Mouse (Mus musculus) heart, postnatal 4 days (tissue): ENCODE data around the gene Amer1. TPM values are rescaled to one million over a fixed set of nuclear protein-coding genes. Genes with fewer than 3 reads are reported as not detected.

Source experiments
- DNase-seq: peaks from one replicate; pipeline ENCODE4 v3.0.0; 2021
- total RNA-seq, 2 experiments: library from RNA; stranded (reverse); gene quantifications; 2 replicates each; pipeline ENCODE4 v1.2.3; 2021

The Amer1 gene
- total RNA-seq, result 10 to 100 TPM in 1 of 2 experiments, 1 to 10 TPM in 1; 9.7 to 10.2 TPM

DNA sequence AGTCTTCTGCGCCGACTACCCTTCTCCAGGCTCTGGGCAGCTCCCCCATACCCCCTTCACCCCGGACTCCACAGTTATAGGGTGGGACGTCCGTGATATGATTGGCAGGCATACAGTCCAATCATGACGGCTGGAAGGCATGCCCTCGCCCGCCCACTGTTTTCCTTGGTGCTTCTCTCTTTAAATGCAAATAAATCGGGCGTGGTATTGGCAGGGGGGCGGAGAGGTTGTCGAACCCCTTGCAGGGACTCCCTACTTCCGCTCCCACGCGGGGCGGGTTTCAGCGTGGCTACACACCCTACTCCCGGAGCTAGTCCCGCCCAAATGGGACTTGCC, at the start of gene Amer1:
Amer1 (minus strand) TSS at position 97 of the 336 bp plus-strand sequence.
- DNase-seq, result peak; percentile 91

DNA sequence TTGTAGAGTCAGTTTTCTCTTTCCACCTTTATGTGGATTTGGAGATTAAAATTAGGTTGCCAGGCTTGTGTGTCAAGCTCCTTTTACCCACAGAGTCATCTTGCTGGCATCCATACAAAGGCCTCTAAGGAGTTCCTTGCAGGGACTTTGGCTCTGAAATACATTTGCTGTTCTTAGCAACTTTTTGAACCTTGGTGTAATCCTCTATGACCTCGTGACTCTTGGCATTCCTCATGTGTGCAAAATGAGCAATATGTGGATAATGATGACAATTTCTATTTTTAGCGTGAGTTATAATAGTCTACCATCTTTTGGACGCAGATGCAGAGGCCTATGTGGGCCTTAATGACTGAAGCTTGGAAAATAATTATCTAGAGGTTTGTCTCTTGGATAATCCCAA, 12.5 kb upstream of the Amer1 start:
- DNase-seq, result no peak

DNA sequence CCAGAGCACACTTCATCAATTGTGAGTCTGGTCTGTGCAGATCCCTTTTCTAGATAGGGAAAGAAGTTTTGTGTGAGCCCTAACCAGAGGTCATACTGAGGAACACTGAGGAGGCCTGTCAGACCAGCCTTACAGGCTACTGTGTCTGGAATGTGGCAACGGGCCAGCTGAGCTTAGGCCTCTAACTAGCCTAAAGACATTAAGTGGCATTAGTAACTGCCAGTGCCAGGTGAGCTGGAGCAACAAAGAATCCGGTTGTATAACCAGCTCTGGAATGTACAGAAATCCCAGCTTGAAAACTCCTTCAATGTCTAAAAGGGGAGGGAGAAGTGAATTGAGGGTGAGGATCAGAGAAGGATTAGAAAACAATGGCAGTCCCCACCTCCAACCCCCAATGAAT, 1.2 kb upstream of the Amer1 start:
- no peak for DNase-seq

DNA sequence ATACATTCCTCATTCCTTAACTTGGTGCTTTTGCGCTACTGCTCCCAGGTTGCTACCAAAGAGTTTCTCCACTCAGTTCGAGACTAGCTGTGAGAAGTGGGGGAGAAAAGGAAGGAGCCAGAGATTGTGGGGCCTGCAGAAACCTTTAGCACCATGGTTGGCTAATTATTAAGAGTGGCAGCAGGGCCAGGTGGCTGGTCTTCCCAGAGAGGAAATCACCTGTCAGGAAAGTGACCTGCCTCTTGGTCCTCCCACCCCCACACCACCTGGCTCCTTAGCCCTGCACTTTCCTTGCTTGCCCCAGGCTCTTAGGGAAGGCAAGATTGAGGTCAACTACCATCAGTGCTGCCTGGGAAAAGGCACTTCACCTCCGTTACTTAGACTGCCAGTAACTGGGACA, 469 bp upstream of the Amer1 start:
- no peak for DNase-seq

DNA sequence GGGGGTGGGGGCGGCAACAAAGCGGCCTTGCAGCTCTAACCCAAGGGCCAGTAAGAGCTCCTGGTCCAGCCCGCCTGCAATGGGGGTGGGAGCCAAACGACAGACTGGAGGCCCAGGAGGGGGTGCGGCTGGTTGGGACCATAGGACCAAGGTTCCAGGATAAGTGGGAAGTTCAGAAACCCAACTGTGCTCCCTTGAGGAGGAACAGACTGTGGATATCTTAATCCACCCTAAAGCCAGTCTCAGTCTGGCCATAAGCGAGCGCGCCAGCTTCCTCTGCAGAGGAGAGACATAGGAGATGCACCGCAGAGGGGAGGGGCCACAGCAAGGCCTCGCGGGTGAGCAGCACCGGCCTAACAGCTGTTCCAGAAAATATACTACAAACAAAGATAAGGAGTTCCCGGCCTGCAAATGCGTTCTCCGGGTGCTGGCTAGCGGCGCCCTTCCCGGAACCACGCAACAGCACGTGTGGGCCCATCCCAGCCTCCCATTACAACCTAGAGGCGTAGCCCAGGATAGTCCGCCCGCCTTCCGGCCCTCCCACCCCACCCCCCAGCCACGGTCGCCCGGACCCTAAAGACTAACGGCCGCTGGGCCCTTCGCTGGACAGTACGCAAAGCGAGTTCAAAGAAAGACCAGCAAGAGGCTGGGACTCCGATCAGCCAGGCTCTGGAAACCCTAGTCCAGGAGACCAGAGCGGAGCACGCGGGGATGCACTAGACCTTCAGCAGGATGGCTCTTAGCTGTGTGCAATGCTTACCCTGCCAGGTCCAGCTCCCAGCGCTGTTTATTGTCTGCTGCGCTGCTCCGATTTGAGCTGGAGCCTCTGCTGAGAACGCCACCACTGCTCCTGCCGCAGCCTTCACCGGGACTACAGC, 535 bp downstream of the Amer1 start:
- peak; percentile 51 for DNase-seq

DNA sequence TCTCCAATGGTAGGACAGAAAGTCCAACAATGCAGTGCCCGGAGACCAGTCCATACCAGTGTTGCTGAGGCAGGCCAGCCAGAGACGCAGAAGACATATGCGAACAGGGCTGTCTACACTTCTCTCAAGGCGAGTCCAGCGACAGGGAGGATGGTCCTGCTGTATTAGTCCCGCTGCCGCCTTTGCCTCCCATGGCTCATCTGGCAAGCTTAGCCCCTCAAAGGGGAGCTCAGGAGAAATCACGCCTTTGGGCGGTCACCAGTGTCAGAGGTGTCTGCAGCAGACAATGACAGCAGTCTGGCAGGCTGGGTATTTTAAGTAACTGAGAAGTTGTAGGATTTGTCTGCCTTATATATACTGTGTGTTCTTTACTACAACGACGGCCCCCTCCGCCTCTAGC, 1.3 kb downstream of the Amer1 start:
- DNase-seq, result peak; percentile 22

DNA sequence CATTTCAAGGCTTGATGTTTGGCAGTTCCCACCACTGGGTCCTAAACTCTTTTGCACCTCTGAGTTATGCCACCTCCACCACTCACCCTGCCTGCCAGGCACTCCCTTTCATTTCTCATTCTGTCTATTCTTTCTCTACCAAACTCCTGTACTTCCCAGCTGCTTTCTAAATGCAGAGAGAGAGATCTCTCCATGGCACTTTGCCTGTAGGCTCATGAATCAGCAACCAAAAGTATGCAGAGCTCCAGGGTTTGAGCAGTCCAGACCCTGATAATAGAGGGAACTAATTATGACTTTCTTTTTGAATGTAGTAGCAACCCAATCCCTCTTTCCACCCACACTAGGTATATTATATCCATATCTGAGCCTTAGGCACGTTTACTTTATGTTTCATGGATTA, 2.4 kb downstream of the Amer1 start:
- no peak for DNase-seq

DNA sequence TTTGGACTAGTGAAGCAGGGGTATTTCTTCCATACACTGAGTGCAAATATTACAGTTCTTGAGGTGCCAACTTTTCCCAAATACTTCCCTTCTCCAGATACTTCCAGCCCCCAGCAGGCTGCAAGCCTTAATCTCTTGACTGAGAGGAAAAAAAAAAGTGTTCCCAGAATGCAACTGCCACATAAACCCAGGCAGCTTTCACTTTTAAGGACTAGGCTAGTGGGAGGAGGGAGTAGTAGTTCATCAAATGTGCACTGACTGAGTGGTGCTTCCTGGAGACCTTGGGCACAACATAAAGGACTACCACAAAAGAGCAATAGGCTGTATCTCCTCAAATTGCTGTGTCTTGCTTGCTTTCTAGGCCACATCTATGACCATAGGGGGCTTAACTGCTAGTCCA, 3.4 kb downstream of the Amer1 start:
- DNase-seq, result no peak

DNA sequence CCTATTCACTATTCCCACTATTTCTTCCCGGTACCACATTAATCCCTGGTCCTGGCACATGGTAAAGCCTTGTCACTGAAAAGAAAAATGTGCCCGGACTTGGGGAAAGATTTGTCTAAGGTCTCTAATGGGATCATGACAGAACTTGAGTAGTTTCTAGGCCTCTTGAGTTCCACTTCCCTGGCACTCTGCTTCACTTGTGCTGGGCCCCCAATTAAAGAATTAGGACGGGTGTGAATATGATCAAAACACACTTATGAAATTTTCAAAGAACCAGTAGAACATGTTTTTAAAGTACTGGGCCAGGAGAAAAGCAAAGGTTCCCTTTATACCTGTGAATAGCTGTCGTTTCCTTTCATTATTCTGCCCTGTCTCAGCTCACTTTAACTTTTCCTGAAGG, 6.2 kb downstream of the Amer1 start:
- DNase-seq, result no peak

DNA sequence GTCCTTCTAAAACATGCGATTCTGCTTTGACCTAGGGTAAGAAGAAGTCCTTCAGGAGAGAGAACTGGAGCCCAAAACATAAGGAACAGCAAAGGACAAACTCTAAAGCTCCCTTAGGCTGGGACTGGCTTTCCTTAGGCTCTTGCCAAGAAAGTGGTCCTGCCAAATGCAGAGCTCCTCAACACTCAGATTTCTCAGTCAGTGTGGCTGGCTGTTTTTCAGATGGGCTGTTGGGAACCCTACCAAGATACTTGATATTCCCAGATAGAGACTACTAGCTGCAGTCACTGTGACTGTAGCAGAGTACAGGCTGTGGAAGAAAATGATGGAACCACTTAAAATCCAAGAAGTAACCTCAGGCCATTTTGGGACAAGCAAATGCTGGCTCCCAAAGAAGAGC, 7.4 kb downstream of the Amer1 start:
- DNase-seq, result peak; percentile 28

DNA sequence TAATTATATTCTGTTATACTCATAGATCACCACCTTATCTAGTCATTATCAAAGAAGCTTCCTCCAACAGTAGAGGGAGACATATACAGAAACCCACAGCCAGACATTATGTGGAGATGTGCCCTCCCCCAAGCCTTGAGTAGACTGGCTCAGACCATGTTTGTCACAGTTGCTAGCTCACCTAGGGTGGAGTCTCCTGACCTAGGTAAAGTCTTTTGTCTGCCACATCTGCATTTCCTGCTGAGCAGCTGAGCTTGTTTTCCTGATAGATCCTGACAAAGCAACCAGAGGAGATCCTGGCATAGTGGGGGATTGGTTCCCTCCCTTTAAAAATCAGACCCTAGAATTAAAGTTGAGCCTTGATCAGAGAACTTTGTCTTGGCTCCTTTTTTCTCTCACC, 71.6 kb downstream of the Amer1 start:
- DNase-seq, result no peak

Other genes with a start within 250 kb of the Amer1 start
- gene Arhgef9, start 248.0 kb downstream of the Amer1 start, total RNA-seq, result 10 to 100 TPM; 17.8 to 18.9 TPM
- gene Asb12, start 113.1 kb upstream of the Amer1 start, total RNA-seq, result 1 to 10 TPM; 4.5 to 5.0 TPM
- not detected for gene Pfn5, start 113.2 kb upstream of the Amer1 start, total RNA-seq
- 1 to 10 TPM; 2.6 to 3.0 TPM for gene Zc4h2, start 213.6 kb upstream of the Amer1 start, total RNA-seq